Mouse (Mus musculus) erythroblast, embryonic 14.5 days (primary cell): ENCODE measurements at regions not wholly inside any gene's neighbourhood (a gene's known extent, or its start where the extent isn't known, plus 50 kb on each side); places are given as distances from the start of the nearest gene placed in this dataset.

Experiments
- GATA1 ChIP-seq: IDR thresholded peaks from 2 replicates; pipeline ENCODE4 v1.6.1; 2012; ENCODE audit warnings: low read length, inconsistent platforms, mixed read lengths
- TAL1 ChIP-seq: IDR thresholded peaks from 3 replicates; pipeline ENCODE4 v1.6.1; 2012; ENCODE audit warnings: low read length, inconsistent platforms, mixed read lengths

GRCm38 (mm10) chr1:61352921-61353320 is 285.7 kb upstream of the Pard3b start:
- no peak for TF ChIP-seq GATA1
- TF ChIP-seq TAL1 = no peak
